In genomic region chr8:107111340-107112105, GRCm38 (mm10) we compare ENCODE assay signal across 21 mouse cellular contexts. TPM values are rescaled to one million over a fixed set of nuclear protein-coding genes. Genes with fewer than 3 reads are reported as not detected.
DNase-seq lines count a peak whose midpoint lies in the region; ATAC-seq and TF ChIP-seq lines count a peak whose summit lies in the region.
"Had no signal": no experiment of that assay in that cellular context is flagged by ENCODE, and none has a peak within 500 bp of the region (broad histone marks: within the 10 kb centered on the region; RNA-seq: fewer than 3 reads in every experiment).

No protein-coding gene starts in this region.

- peaks cover 8% of the 10 kb centered on the region; the same call in 1 of the 2 replicates for H3K4me1 ChIP-seq in kidney, postnatal 0 days (replicated peaks; ENCODE audit: insufficient read depth, low read length)
- peaks cover 10% of the 10 kb centered on the region for H3K4me1 ChIP-seq in kidney, embryonic 14.5 days (ENCODE audit: control insufficient read depth, insufficient read depth, low read length)
- H3K4me1 ChIP-seq: neural tube, embryonic 15.5 days had no signal

- no peaks in the 10 kb centered on the region for H3K27me3 ChIP-seq in kidney, postnatal 0 days (ENCODE audit: insufficient read depth, low read length)
- no peaks in the 10 kb centered on the region for H3K27me3 ChIP-seq in kidney, embryonic 14.5 days (ENCODE audit: control insufficient read depth, insufficient read depth, low read length)
- H3K27me3 ChIP-seq: CH12.LX; embryonic facial prominence, embryonic 15.5 days; hindbrain, embryonic 13.5 days; liver, embryonic 12.5 days; midbrain, embryonic 12.5 days; neural tube, embryonic 15.5 days had no signal

- no peak overlapping the region for H3K4me3 ChIP-seq in kidney, postnatal 0 days (replicated peaks; ENCODE audit: low read depth, low read length)
- no peak overlapping the region for H3K4me3 ChIP-seq in kidney, embryonic 14.5 days (ENCODE audit: low read length)
- H3K4me3 ChIP-seq: embryonic facial prominence, embryonic 15.5 days; forebrain, embryonic 10.5 days; hindbrain, embryonic 13.5 days; left cerebral cortex, adult 2 months; liver, embryonic 12.5 days; midbrain, embryonic 12.5 days; neural tube, embryonic 15.5 days had no signal

- no peaks in the 10 kb centered on the region for H3K36me3 ChIP-seq in kidney, postnatal 0 days (ENCODE audit: insufficient read depth, low read length)
- H3K36me3 ChIP-seq in kidney, embryonic 14.5 days (ENCODE audit: control insufficient read depth, insufficient read depth, low read length): no peaks in the 10 kb centered on the region
- H3K36me3 ChIP-seq: embryonic facial prominence, embryonic 15.5 days; forebrain, embryonic 10.5 days; hindbrain, embryonic 13.5 days; liver, embryonic 12.5 days; midbrain, embryonic 12.5 days; neural tube, embryonic 15.5 days had no signal

- peak; percentile 77 for DNase-seq in kidney, postnatal 0 days (ENCODE audit: low spot score)
- DNase-seq in lung, postnatal 10 days: peak; percentile 45
- no peak for DNase-seq in lung, postnatal 25 days (ENCODE audit: low spot score)
- peak; percentile 78 for DNase-seq in MN1 (ENCODE audit: low spot score)
- DNase-seq in lung, postnatal 36 days: peak; percentile 38
- DNase-seq: cerebellum, adult 9-11 months; gastrocnemius, postnatal 14 days; heart, postnatal 10 days had no signal

- H3K9me3 ChIP-seq in kidney, postnatal 0 days (replicated peaks; ENCODE audit: low read length): no peaks in the 10 kb centered on the region
- H3K9me3 ChIP-seq in kidney, embryonic 14.5 days (ENCODE audit: control insufficient read depth, low read length): no peaks in the 10 kb centered on the region
- H3K9me3 ChIP-seq: embryonic facial prominence, embryonic 15.5 days; forebrain, embryonic 10.5 days; hindbrain, embryonic 13.5 days; liver, embryonic 12.5 days; midbrain, embryonic 12.5 days; neural tube, embryonic 15.5 days had no signal

- ATAC-seq in kidney, postnatal 0 days (replicated peaks; ENCODE audit: low FRiP score, low read depth): no peak
- no peak for ATAC-seq in kidney, embryonic 14.5 days (ENCODE audit: low FRiP score, low TSS enrichment)
- ATAC-seq in CD4-positive, CD25-positive, alpha-beta regulatory T cell, adult 4 months: no peak
- ATAC-seq: liver, embryonic 12.5 days had no signal

- TF ChIP-seq CTCF in kidney, postnatal 0 days (IDR thresholded peaks at IDR 0.05; ENCODE audit: low read depth): no peak

- 82% methylated on average over 10 of the region's 11 CpGs for WGBS in kidney, postnatal 0 days
- 91% methylated on average over 10 of the region's 11 CpGs for WGBS in kidney, embryonic 14.5 days

- no peak overlapping the region for H3K27ac ChIP-seq in kidney, postnatal 0 days
- H3K27ac ChIP-seq in kidney, embryonic 14.5 days (ENCODE audit: low read depth, low read length): no peak overlapping the region
- H3K27ac ChIP-seq: embryonic facial prominence, embryonic 15.5 days; forebrain, embryonic 10.5 days; hindbrain, embryonic 13.5 days; left cerebral cortex, adult 2 months; liver, embryonic 12.5 days; midbrain, embryonic 12.5 days; neural tube, embryonic 15.5 days had no signal

- no peak overlapping the region for H3K9ac ChIP-seq in kidney, postnatal 0 days (ENCODE audit: low read depth, low read length)
- no peak overlapping the region for H3K9ac ChIP-seq in kidney, embryonic 14.5 days (ENCODE audit: low read depth, low read length)
- H3K9ac ChIP-seq: embryonic facial prominence, embryonic 15.5 days; hindbrain, embryonic 13.5 days; liver, embryonic 12.5 days; midbrain, embryonic 12.5 days; neural tube, embryonic 15.5 days had no signal

- no peak overlapping the region for H3K4me2 ChIP-seq in kidney, postnatal 0 days (ENCODE audit: low read length)
- H3K4me2 ChIP-seq in kidney, embryonic 14.5 days (replicated peaks; ENCODE audit: low read depth, low read length): no peak overlapping the region
- H3K4me2 ChIP-seq: embryonic facial prominence, embryonic 15.5 days; hindbrain, embryonic 13.5 days; liver, embryonic 12.5 days; midbrain, embryonic 12.5 days; neural tube, embryonic 15.5 days had no signal

RNA-seq across cellular contexts. Expression of gene Terf2, which starts 15.2 kb away (rescaled TPM):
- polyA plus RNA-seq in kidney, postnatal 0 days (2015; fragmentation: Nextera tagmentation; extraction: Ambion mirVana): 17.4 and 18.2 TPM in 2 replicates
- polyA plus RNA-seq in kidney, embryonic 14.5 days (2014; fragmentation: Nextera tagmentation; extraction: Ambion mirVana): 15.8 and 19.2 TPM in 2 replicates
- 10 to 100 TPM; 11.8 to 14.6 TPM for polyA plus RNA-seq in CD4-positive, CD25-positive, alpha-beta regulatory T cell, adult 4 months (2017; shearing (Covaris generic))

RNA-seq across cellular contexts. Expression of gene Cyb5b, which starts 38.9 kb away (rescaled TPM):
- polyA plus RNA-seq in kidney, postnatal 0 days (2015; fragmentation: Nextera tagmentation; extraction: Ambion mirVana): 116 and 126 TPM in 2 replicates
- 67.0 and 152 TPM in 2 replicates for polyA plus RNA-seq in kidney, embryonic 14.5 days (2014; fragmentation: Nextera tagmentation; extraction: Ambion mirVana)
- 10 to 100 TPM; 33.9 to 42.3 TPM for polyA plus RNA-seq in CD4-positive, CD25-positive, alpha-beta regulatory T cell, adult 4 months (2017; shearing (Covaris generic))

RNA-seq across cellular contexts. Expression of gene Tmed6, which starts 46.1 kb away (rescaled TPM):
- polyA plus RNA-seq in kidney, postnatal 0 days (2015; fragmentation: Nextera tagmentation; extraction: Ambion mirVana): 52.9 and 55.6 TPM in 2 replicates
- polyA plus RNA-seq in kidney, embryonic 14.5 days (2014; fragmentation: Nextera tagmentation; extraction: Ambion mirVana): 22.5 and 31.9 TPM in 2 replicates
- not detected for polyA plus RNA-seq in CD4-positive, CD25-positive, alpha-beta regulatory T cell, adult 4 months (2017; shearing (Covaris generic))
- polyA plus RNA-seq: embryonic facial prominence, embryonic 15.5 days; forebrain, embryonic 10.5 days; frontal cortex, adult 2 months; hindbrain, embryonic 13.5 days; limb, embryonic 11.5 days; midbrain, embryonic 12.5 days; neural tube, embryonic 15.5 days; urinary bladder, adult 2 months had no signal

RNA-seq across cellular contexts. Expression of gene Nip7, which starts 54.8 kb away (rescaled TPM):
- 79.3 and 80.7 TPM in 2 replicates for polyA plus RNA-seq in kidney, postnatal 0 days (2015; fragmentation: Nextera tagmentation; extraction: Ambion mirVana)
- 110 and 140 TPM in 2 replicates for polyA plus RNA-seq in kidney, embryonic 14.5 days (2014; fragmentation: Nextera tagmentation; extraction: Ambion mirVana)
- polyA plus RNA-seq in CD4-positive, CD25-positive, alpha-beta regulatory T cell, adult 4 months (2017; shearing (Covaris generic)): 10 to 100 TPM; 63.5 to 84.9 TPM

RNA-seq across cellular contexts. Expression of gene Cog8, which starts 55.0 kb away (rescaled TPM):
- polyA plus RNA-seq in kidney, postnatal 0 days (2015; fragmentation: Nextera tagmentation; extraction: Ambion mirVana): 32.3 and 33.1 TPM in 2 replicates
- 32.4 and 38.8 TPM in 2 replicates for polyA plus RNA-seq in kidney, embryonic 14.5 days (2014; fragmentation: Nextera tagmentation; extraction: Ambion mirVana)
- polyA plus RNA-seq in CD4-positive, CD25-positive, alpha-beta regulatory T cell, adult 4 months (2017; shearing (Covaris generic)): 1 to 10 TPM; 7.6 to 8.7 TPM

Comparison
In these comparisons a context has a peak if more than half of its experiments do, and no peak if none do; other contexts are left out.
1. RNA of gene Tmed6, which starts 46.1 kb away (polyA plus RNA-seq): 52.9 to 55.6 TPM in kidney, postnatal 0 days and 22.5 to 31.9 TPM in kidney, embryonic 14.5 days; not detected in CD4-positive, CD25-positive, alpha-beta regulatory T cell, adult 4 months; every median in the first group is over 10 times any median in the second.